Mouse (Mus musculus) thymus, postnatal 36 days (tissue): ENCODE measurements around the gene 1700093K21Rik.
"Not testable (repeated sequence)": the region's sequence is repeated elsewhere in the genome, so short reads cannot be mapped to it uniquely, and the experiment has no call there.

Experiments used
- DNase-seq, 2 experiments: peaks; one replicate each; pipeline ENCODE4 v3.0.0; 2022; ENCODE audit warnings: mixed read lengths in 2 of 2

1700093K21Rik gene

GRCm38 (mm10) chr11:23520473-23521205 is at the start of gene 1700093K21Rik:
1700093K21Rik (minus strand) TSS chr11:23521155.
- DNase-seq: no peak

GRCm38 (mm10) chr11:23570130-23570529 is 49.2 kb upstream of the 1700093K21Rik start:
- DNase-seq: peak in 1 of 2 experiments; percentile 23

GRCm38 (mm10) chr11:23565761-23566160 is 44.8 kb upstream of the 1700093K21Rik start:
- DNase-seq: peak; percentile 64 to 75

GRCm38 (mm10) chr11:23557039-23557630 is 36.2 kb upstream of the 1700093K21Rik start:
- no peak for DNase-seq

- DNase-seq: no peak
Observed at GRCm38 (mm10) chr11:23537446-23537845, 16.5 kb upstream of the 1700093K21Rik start.

- no peak for DNase-seq
Observed at GRCm38 (mm10) chr11:23518981-23519380, 2.0 kb downstream of the 1700093K21Rik start.

GRCm38 (mm10) chr11:23515315-23515714 is 5.6 kb downstream of the 1700093K21Rik start:
- no peak for DNase-seq

GRCm38 (mm10) chr11:23514785-23515184 is 6.2 kb downstream of the 1700093K21Rik start:
- not testable (repeated sequence) for DNase-seq

- DNase-seq: not testable (repeated sequence)
Observed at GRCm38 (mm10) chr11:23504801-23505200, 16.2 kb downstream of the 1700093K21Rik start.

- DNase-seq: no peak
Observed at GRCm38 (mm10) chr11:23498609-23499008, 22.3 kb downstream of the 1700093K21Rik start.

- peak; percentile 97 to 99 for DNase-seq
Observed at GRCm38 (mm10) chr11:23497718-23498509, 23.0 kb downstream of the 1700093K21Rik start, which contains the start of gene Ahsa2. Ahsa2 (minus strand) TSS chr11:23498030.

GRCm38 (mm10) chr11:23497335-23497717 is 23.6 kb downstream of the 1700093K21Rik start:
- DNase-seq: no peak

GRCm38 (mm10) chr11:23496661-23497060 is 24.3 kb downstream of the 1700093K21Rik start:
- DNase-seq: no peak

GRCm38 (mm10) chr11:23495231-23495630 is 25.7 kb downstream of the 1700093K21Rik start:
- no peak for DNase-seq

GRCm38 (mm10) chr11:23492048-23492790 is 28.7 kb downstream of the 1700093K21Rik start:
- no peak for DNase-seq

GRCm38 (mm10) chr11:23489955-23490354 is 31.0 kb downstream of the 1700093K21Rik start:
- no peak for DNase-seq
